Mouse (Mus musculus): Measurements from ENCODE around the gene Espn. TPM values are rescaled to one million over a fixed set of nuclear protein-coding genes. Genes with fewer than 3 reads are reported as not detected.
A peak's percentile ranks its signal among the peaks of the same experiment; 100 is the strongest.

Gene Espn
- polyA plus RNA-seq, 1 experiment = 0.97 TPM

- no peak overlapping the region for H3K27ac ChIP-seq (ENCODE audit: insufficient read depth, low read depth, low read length)
- H3K4me3 ChIP-seq (ENCODE audit: insufficient read depth, low read length) = no peak overlapping the region
- H3K4me1 ChIP-seq (ENCODE audit: control insufficient read depth, insufficient read depth, low read length) = peaks cover 12% of the 10 kb centered on the region
- TF ChIP-seq POLR2A (IDR thresholded peaks at IDR 0.05; ENCODE audit: borderline replicate concordance, low read depth, low read length) = no peak
- TF ChIP-seq CTCF (IDR thresholded peaks at IDR 0.05; ENCODE audit: low read depth, low read length) = no peak
These were observed 2.8 kb upstream of the Espn start for GRCm38 (mm10) chr4:152155019-152155418.

- TF ChIP-seq CTCF (IDR thresholded peaks at IDR 0.05; ENCODE audit: low read depth, low read length) = peak; percentile 52; the same call in 1 of the 2 replicates
- TF ChIP-seq POLR2A (IDR thresholded peaks at IDR 0.05; ENCODE audit: borderline replicate concordance, low read depth, low read length) = no peak
- Histone ChIP-seq H3K4me1 (ENCODE audit: control insufficient read depth, insufficient read depth, low read length) (peaks cover 12% of the 10 kb centered on the region), H3K27ac (ENCODE audit: insufficient read depth, low read depth, low read length) (no peak overlapping the region), H3K4me3 (ENCODE audit: insufficient read depth, low read length) (peak overlapping the region; percentile 23)
These were observed 1.6 kb upstream of the Espn start for GRCm38 (mm10) chr4:152153771-152154177.

GRCm38 (mm10) chr4:152151451-152151965 is 663 bp downstream of the Espn start:
- H3K4me3 ChIP-seq (ENCODE audit: insufficient read depth, low read length) = no peak overlapping the region
- H3K4me1 ChIP-seq (ENCODE audit: control insufficient read depth, insufficient read depth, low read length) = peaks cover 8% of the 10 kb centered on the region
- no peak for TF ChIP-seq CTCF (IDR thresholded peaks at IDR 0.05; ENCODE audit: low read depth, low read length)
- no peak for TF ChIP-seq POLR2A (IDR thresholded peaks at IDR 0.05; ENCODE audit: borderline replicate concordance, low read depth, low read length)
- H3K27ac ChIP-seq (ENCODE audit: insufficient read depth, low read depth, low read length) = no peak overlapping the region

GRCm38 (mm10) chr4:152150546-152150945 is 1.6 kb downstream of the Espn start:
- Histone ChIP-seq H3K27ac (ENCODE audit: insufficient read depth, low read depth, low read length) (no peak overlapping the region), H3K4me1 (ENCODE audit: control insufficient read depth, insufficient read depth, low read length) (peaks cover 8% of the 10 kb centered on the region), H3K4me3 (ENCODE audit: insufficient read depth, low read length) (no peak overlapping the region)
- TF ChIP-seq POLR2A (IDR thresholded peaks at IDR 0.05; ENCODE audit: borderline replicate concordance, low read depth, low read length) = no peak
- no peak for TF ChIP-seq CTCF (IDR thresholded peaks at IDR 0.05; ENCODE audit: low read depth, low read length)

- no peak overlapping the region for H3K27ac ChIP-seq (ENCODE audit: insufficient read depth, low read depth, low read length)
- TF ChIP-seq POLR2A (IDR thresholded peaks at IDR 0.05; ENCODE audit: borderline replicate concordance, low read depth, low read length) (no peak), CTCF (IDR thresholded peaks at IDR 0.05; ENCODE audit: low read depth, low read length) (no peak)
- no peaks in the 10 kb centered on the region for H3K4me1 ChIP-seq (ENCODE audit: control insufficient read depth, insufficient read depth, low read length)
- H3K4me3 ChIP-seq (ENCODE audit: insufficient read depth, low read length) = no peak overlapping the region
These were observed 5.9 kb downstream of the Espn start for GRCm38 (mm10) chr4:152146033-152146827.

- Histone ChIP-seq H3K4me1 (ENCODE audit: control insufficient read depth, insufficient read depth, low read length) (no peaks in the 10 kb centered on the region), H3K4me3 (ENCODE audit: insufficient read depth, low read length) (no peak overlapping the region)
- TF ChIP-seq POLR2A (IDR thresholded peaks at IDR 0.05; ENCODE audit: borderline replicate concordance, low read depth, low read length) = no peak
- TF ChIP-seq CTCF (IDR thresholded peaks at IDR 0.05; ENCODE audit: low read depth, low read length) = no peak
These were observed 6.7 kb downstream of the Espn start for GRCm38 (mm10) chr4:152145473-152145872.

GRCm38 (mm10) chr4:152143632-152144031 is 8.5 kb downstream of the Espn start:
- H3K27ac ChIP-seq (ENCODE audit: insufficient read depth, low read depth, low read length) = no peak overlapping the region
- H3K4me1 ChIP-seq (ENCODE audit: control insufficient read depth, insufficient read depth, low read length) = peaks cover 3% of the 10 kb centered on the region; the same call in 1 of the 2 replicates
- TF ChIP-seq POLR2A (IDR thresholded peaks at IDR 0.05; ENCODE audit: borderline replicate concordance, low read depth, low read length) (no peak), CTCF (IDR thresholded peaks at IDR 0.05; ENCODE audit: low read depth, low read length) (no peak)
- no peak overlapping the region for H3K4me3 ChIP-seq (ENCODE audit: insufficient read depth, low read length)

More at GRCm38 (mm10) chr4:152145473-152145872, 6.7 kb downstream of the Espn start:
- no peak overlapping the region for H3K27ac ChIP-seq (ENCODE audit: insufficient read depth, low read depth, low read length)

- TF ChIP-seq POLR2A (IDR thresholded peaks at IDR 0.05; ENCODE audit: borderline replicate concordance, low read depth, low read length) (no peak), CTCF (IDR thresholded peaks at IDR 0.05; ENCODE audit: low read depth, low read length) (no peak)
- H3K27ac ChIP-seq (ENCODE audit: insufficient read depth, low read depth, low read length) = no peak overlapping the region
- H3K4me3 ChIP-seq (ENCODE audit: insufficient read depth, low read length) = no peak overlapping the region
- H3K4me1 ChIP-seq (ENCODE audit: control insufficient read depth, insufficient read depth, low read length) = peaks cover 6% of the 10 kb centered on the region; the same call in 1 of the 2 replicates
These were observed 10.5 kb downstream of the Espn start for GRCm38 (mm10) chr4:152141521-152142135.

- no peak overlapping the region for H3K27ac ChIP-seq (ENCODE audit: insufficient read depth, low read depth, low read length)
- peaks cover 6% of the 10 kb centered on the region; the same call in 1 of the 2 replicates for H3K4me1 ChIP-seq (ENCODE audit: control insufficient read depth, insufficient read depth, low read length)
- no peak overlapping the region for H3K4me3 ChIP-seq (ENCODE audit: insufficient read depth, low read length)
- TF ChIP-seq CTCF (IDR thresholded peaks at IDR 0.05; ENCODE audit: low read depth, low read length) (peak; percentile 55), POLR2A (IDR thresholded peaks at IDR 0.05; ENCODE audit: borderline replicate concordance, low read depth, low read length) (no peak)
These were observed 11.7 kb downstream of the Espn start for GRCm38 (mm10) chr4:152140441-152140840.

Measured in bone marrow macrophage, adult 2 months (primary cell).